Mouse (Mus musculus): ENCODE data around the gene Itpkb. TPM values are rescaled to one million over a fixed set of nuclear protein-coding genes. Genes with fewer than 3 reads are reported as not detected.

The Itpkb gene
- total and polyA plus RNA-seq, 3 experiments = 3.4 to 9.2 TPM; not detected in 1

- H3K27ac ChIP-seq (ENCODE audit: control insufficient read depth, low read depth, low read length) = no peak overlapping the region
- H3K9ac ChIP-seq (ENCODE audit: control insufficient read depth, low read depth, low read length, poor library complexity, severe bottlenecking) = no peak overlapping the region
- H3K36me3 ChIP-seq (ENCODE audit: control insufficient read depth in 1 of 2, insufficient read depth in 2 of 2, low read length in 2 of 2) = no peaks in the 10 kb centered on the region
- peak; percentile 44 for DNase-seq (ENCODE audit: low read depth, low spot score)
- no peaks in the 10 kb centered on the region; a peak in 1 of 4 replicates for H3K27me3 ChIP-seq (ENCODE audit: control insufficient read depth in 1 of 2, insufficient read depth in 2 of 2, low read length in 2 of 2)
- no peak overlapping the region for H3K4me3 ChIP-seq (ENCODE audit: control insufficient read depth in 1 of 2, insufficient read depth in 1 of 2, low read depth in 2 of 2, low read length in 2 of 2)
- no peaks in the 10 kb centered on the region for H3K79me2 ChIP-seq (ENCODE audit: control insufficient read depth, insufficient read depth, low read length, poor library complexity)
- peak; percentile 49 to 70 (median 69) for TF ChIP-seq CTCF (IDR thresholded peaks at IDR 0.05 in 2 of 3, conservative IDR thresholded peaks at IDR 0.05 in 1 of 3; ENCODE audit: control insufficient read depth in 1 of 3, insufficient read depth in 1 of 3, low read depth in 2 of 3, low read length in 3 of 3, poor library complexity in 1 of 3, severe bottlenecking in 1 of 3)
- peak; percentile 64 for TF ChIP-seq SMC3 (IDR thresholded peaks at IDR 0.05; ENCODE audit: low read depth, low read length)
- peak; percentile 75 for TF ChIP-seq RAD21 (IDR thresholded peaks at IDR 0.05; ENCODE audit: low read depth, low read length)
- 0 out of 2 replicates have a peak, but pooled peaks have one; percentile 15 for TF ChIP-seq ZC3H11A (IDR thresholded peaks at IDR 0.05; ENCODE audit: low read depth, low read length)
- no peak for TF ChIP-seq KAT2A (conservative IDR thresholded peaks at IDR 0.05; ENCODE audit: low read depth, low read length)
- TF ChIP-seq NELFE (IDR thresholded peaks at IDR 0.05; ENCODE audit: low read depth, low read length) = no peak
- H3K9me3 ChIP-seq (replicated peaks; ENCODE audit: insufficient read depth, low read length) = no peaks in the 10 kb centered on the region
- peaks cover 0 to 8% of the 10 kb centered on the region in 2 experiments; a peak in 2 of 4 replicates for H3K4me1 ChIP-seq (ENCODE audit: control insufficient read depth in 1 of 2, insufficient read depth in 2 of 2, low read length in 2 of 2)
Measured at GRCm38 (mm10) chr1:180433796-180434566, 103.7 kb downstream of the Itpkb start.

GRCm38 (mm10) chr1:180434925-180435324 lies 104.6 kb downstream of the Itpkb start:
- Histone ChIP-seq H3K27me3 (ENCODE audit: control insufficient read depth in 1 of 2, insufficient read depth in 2 of 2, low read length in 2 of 2) (no peaks in the 10 kb centered on the region; a peak in 2 of 4 replicates), H3K36me3 (ENCODE audit: control insufficient read depth in 1 of 2, insufficient read depth in 2 of 2, low read length in 2 of 2) (no peaks in the 10 kb centered on the region), H3K4me1 (ENCODE audit: control insufficient read depth in 1 of 2, insufficient read depth in 2 of 2, low read length in 2 of 2) (peaks cover 0 to 8% of the 10 kb centered on the region in 2 experiments; a peak in 2 of 4 replicates), H3K9me3 (replicated peaks; ENCODE audit: insufficient read depth, low read length) (no peaks in the 10 kb centered on the region), H3K79me2 (ENCODE audit: control insufficient read depth, insufficient read depth, low read length, poor library complexity) (no peaks in the 10 kb centered on the region), H3K27ac (ENCODE audit: control insufficient read depth, low read depth, low read length) (no peak overlapping the region), H3K9ac (ENCODE audit: control insufficient read depth, low read depth, low read length, poor library complexity, severe bottlenecking) (no peak overlapping the region), H3K4me3 (ENCODE audit: control insufficient read depth in 1 of 2, insufficient read depth in 1 of 2, low read depth in 2 of 2, low read length in 2 of 2) (no peak overlapping the region)
- no peak for TF ChIP-seq ZC3H11A (IDR thresholded peaks at IDR 0.05; ENCODE audit: low read depth, low read length)
- no peak for TF ChIP-seq SIN3A (IDR thresholded peaks at IDR 0.05; ENCODE audit: low read length)
- TF ChIP-seq BHLHE40 (IDR thresholded peaks at IDR 0.05; ENCODE audit: borderline replicate concordance, low read depth, low read length) = no peak
- TF ChIP-seq ZMIZ1 (IDR thresholded peaks at IDR 0.05; ENCODE audit: low read depth, low read length) = no peak
- TF ChIP-seq EP300 (IDR thresholded peaks at IDR 0.05; ENCODE audit: low read depth in 1 of 2, low read length in 2 of 2) = no peak
- TF ChIP-seq ELF1 (IDR thresholded peaks at IDR 0.05; ENCODE audit: low read depth, low read length) = no peak
- TF ChIP-seq GATA1 (IDR thresholded peaks at IDR 0.05; ENCODE audit: low read depth, low read length) = no peak
- TF ChIP-seq MAZ (IDR thresholded peaks at IDR 0.05; ENCODE audit: low read depth, low read length) = no peak
- no peak for TF ChIP-seq KAT2A (conservative IDR thresholded peaks at IDR 0.05; ENCODE audit: low read depth, low read length)
- no peak for TF ChIP-seq MYB (IDR thresholded peaks at IDR 0.05; ENCODE audit: low read depth, low read length)
- TF ChIP-seq NRF1 (IDR thresholded peaks at IDR 0.05; ENCODE audit: insufficient read depth, low read depth, low read length, poor library complexity, severe bottlenecking) = no peak
- no peak for TF ChIP-seq ZNF384 (IDR thresholded peaks at IDR 0.05; ENCODE audit: low read depth, low read length)
- no peak for TF ChIP-seq MAFK (IDR thresholded peaks at IDR 0.05; ENCODE audit: borderline replicate concordance, low read depth, low read length)
- no peak for TF ChIP-seq GABPA (IDR thresholded peaks at IDR 0.05; ENCODE audit: low read depth, low read length)
- no peak for TF ChIP-seq CHD1 (IDR thresholded peaks at IDR 0.05; ENCODE audit: low read depth, low read length)
- TF ChIP-seq SMC3 (IDR thresholded peaks at IDR 0.05; ENCODE audit: low read depth, low read length) = no peak
- TF ChIP-seq MXI1 (IDR thresholded peaks at IDR 0.05; ENCODE audit: low read depth, low read length) = no peak
- TF ChIP-seq HCFC1 (IDR thresholded peaks at IDR 0.05; ENCODE audit: low read depth, low read length) = no peak
- TF ChIP-seq UBTF (IDR thresholded peaks at IDR 0.05; ENCODE audit: borderline replicate concordance, insufficient read depth, low read depth, low read length) = no peak
- TF ChIP-seq RCOR1 (IDR thresholded peaks at IDR 0.05; ENCODE audit: low read depth, low read length) = no peak
- no peak for DNase-seq (ENCODE audit: low read depth, low spot score)

Data from MEL (cell line).